Mouse (Mus musculus): Measurements from ENCODE around the gene Khsrp.

Gene Khsrp

DNA sequence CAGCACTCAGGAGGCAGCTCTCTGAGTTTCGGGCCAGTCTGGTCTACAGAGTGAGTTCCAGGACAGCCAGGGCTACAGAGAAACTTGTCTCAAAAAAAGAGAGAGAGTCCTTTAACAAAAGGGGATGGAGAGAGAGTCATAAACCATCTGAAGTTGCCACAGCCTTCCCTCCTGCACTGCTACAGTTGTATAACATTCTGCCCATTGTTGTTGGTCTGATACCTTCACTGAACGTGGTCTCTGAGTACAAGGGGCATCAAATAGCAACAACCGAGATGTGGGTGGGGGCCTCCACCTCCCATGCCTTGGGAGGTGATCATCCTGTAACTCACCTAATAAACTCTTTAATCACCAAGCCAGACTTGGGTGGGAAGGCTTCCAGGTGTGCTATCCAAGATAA, 45.7 kb downstream of the Khsrp start:
- DNase-seq = no peak

DNA sequence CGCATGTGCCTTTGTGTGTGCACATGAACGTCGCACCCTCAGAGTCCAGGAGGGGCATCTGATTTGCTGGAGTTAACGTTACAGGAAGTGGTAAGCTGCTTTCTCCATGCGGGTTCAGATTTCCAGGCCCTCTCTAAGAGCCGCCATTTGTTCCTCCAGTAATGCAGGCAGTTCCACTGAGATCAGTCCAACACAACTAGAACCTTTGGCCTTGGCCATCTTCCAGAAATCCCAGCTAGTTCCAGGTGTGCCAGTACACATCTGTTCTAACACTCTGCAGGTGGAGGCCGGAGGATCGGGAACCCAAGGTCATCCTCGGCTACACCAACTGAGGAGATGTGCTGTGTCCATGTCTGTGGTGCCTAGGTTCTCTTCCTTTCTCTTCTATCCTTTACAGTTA, 46.4 kb downstream of the Khsrp start:
- DNase-seq = no peak

DNA sequence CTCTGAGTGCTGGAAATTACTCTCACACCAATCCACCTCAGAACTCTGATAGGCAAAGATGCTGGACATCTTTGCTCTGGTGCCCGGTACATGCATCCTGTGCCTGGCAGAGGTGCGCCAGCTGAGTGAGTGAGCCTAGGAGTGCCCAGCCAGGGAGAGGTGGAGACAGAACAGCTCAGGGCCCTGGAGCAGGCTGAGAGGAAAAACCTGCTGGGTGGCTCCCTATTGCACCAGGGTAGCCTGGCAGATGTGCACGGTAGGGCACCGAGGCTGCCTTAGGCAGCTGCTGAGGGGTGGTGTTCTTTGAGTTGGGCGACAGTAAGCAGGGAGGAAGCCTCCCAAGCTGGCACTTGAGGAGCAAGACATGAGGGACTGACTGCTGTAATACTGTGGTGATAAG, 49.3 kb downstream of the Khsrp start, which contains the start of gene Acer1:
Gene Acer1, minus strand, starts transcription at position 114 of the 400 bp plus-strand sequence.
- DNase-seq = no peak

DNA sequence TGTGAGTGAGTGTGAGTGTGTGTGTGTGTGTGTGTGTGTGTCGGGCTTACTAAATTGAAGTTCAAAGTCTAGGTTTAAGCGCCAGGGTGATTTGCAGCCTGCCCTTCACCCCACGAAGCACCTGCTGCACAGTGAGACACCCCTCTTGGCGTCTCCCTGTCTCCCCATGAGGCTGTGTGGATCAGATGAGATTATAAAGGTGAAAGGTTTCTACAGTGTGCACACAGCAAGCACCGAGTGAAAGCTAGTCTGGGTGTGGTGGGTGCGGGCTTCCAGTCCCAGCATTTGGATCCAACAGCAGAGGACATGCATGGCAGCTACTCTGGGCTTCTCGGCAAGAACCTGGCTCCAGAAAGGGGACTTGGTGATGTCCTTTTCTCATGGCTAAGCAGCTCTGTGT, 50.3 kb downstream of the Khsrp start:
- no peak for DNase-seq

DNA sequence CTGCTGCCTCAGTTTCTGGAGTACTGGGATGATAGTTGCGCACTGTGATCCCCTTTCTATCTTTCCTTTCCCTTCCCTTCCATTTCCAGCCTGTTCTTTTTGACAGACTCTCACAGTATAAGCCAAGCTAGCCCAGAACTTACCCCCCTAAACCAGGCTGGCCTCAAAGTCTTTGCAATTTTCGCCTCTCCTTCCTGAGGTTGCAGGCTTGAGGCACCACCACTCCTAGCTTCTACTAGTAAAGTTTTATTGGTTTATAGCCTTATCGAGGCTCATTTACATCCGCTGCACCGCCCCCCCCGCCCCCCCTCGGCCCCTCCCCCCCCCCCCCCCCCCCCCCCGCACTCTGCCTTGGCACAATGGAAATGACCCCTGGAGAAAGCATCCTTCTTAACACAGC, 51.8 kb downstream of the Khsrp start:
- DNase-seq = no peak

DNA sequence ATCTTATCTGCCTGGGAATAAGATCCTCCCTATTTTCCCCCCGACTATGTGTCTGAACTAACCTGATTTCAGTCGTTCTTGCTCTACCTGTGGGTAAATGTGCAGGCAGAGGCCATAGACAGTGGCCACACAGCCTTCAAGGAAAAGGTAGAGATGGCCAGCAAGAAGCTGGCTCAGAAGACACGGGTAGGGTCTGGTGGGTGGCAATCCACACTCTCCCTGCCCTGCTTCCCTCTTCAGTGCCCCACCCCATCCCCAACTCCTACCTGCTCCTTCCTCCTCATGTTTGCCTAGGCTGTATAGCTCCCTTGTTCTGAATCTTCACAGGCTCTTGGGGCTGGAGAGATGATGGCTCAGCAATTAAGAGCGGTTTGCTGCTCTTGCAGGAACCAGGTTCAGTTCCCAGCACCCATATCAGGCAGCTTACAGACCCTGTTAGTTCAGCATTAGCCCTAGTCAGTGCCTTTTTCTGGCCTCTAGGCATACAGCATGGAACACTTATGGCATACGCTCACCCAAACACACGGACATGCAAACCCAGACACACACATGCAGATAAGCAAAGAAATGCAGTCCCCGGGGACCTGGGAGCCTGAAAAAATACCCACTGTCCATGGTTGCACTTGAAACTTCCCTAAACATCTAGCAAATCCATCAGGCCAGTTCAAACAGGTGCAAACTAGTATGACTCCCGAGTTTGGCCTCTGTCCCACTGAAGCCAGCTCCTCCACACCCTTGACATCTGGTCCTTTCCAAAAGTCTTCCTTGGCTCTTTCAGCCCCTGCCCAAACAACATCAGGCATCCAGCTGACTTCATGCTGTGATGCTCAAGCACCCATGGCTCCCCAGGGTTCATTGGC, 54.6 kb downstream of the Khsrp start:
- DNase-seq = no peak

DNA sequence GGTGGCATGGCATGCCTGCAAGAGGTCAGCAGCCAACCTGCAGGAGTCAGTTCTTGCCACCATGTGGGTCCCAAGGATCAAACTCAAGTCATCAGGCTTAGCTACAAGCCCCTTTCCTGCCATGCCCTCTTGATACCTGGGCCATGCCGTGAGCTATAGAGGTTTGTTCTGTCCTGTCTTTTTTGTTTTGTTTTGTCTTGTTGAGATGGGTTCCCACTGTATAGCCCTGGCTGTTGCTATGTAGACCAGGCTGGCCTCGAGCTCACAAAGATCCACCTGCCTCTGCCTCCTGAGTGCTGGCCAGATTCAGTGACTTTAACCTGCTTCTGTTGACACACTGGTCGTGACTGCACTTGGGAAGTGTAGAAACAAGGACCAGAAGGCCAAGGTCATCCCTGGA, 55.9 kb downstream of the Khsrp start:
- DNase-seq = no peak

DNA sequence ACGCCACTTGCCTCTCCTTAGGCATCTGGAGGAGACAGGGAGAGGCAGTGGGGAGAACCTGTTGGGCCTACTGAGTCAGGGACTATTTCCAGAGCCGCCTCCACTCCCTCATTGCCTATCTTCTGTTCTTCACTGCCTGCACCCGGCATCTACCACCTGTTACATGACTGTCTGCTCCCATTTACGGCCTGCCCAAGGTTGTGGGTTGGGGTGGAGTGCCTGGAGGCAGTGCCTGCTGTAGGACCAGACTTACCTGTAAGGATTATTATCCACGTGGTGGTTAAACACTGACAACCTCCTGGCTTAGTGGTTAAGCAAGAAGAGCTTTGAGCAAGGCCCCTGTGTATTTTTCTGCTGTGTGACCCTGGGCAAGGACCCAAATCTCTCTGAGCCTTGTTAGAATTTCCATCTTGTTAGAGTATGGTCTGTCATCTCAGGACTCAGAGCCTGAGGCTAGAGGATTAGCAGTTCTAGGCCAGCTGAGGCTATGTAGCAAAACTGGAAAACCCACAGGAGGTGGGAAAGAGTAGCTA, 56.5 kb downstream of the Khsrp start:
- DNase-seq = no peak

DNA sequence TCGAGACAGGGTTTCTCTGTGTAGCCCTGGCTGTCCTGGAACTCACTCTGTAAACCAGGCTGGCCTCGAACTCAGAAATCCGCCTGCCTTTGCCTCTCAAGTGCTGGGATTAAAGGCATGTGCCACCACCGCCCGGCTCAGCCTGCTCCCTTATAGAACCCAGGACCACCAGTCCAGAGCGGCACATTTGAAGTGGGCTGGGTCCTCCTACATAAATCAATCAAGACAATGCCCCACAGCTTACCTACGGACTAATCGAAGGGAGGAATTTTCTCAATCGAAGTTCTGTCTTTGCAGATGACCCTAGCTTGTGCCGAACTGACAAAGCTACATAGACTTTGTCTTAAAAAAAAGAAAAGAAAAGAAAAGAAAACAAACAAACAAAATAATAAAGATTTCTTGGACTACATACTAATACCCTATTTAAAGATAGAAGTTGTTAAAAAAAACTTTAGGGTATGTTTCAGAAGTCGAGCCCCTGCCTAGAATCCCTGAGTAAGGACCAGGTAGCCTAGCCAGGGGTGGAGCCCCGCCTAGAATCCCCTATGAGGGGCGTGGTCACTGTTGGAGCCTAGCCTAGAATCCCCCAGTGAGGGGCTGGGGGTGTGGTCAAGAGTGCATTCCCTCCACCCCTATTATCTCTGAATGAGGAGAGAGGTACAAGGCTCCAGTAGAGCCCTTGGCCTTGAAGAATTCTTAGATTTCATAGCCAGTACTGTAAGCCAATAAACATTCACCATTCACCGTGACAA, 57.2 kb downstream of the Khsrp start:
- peak; percentile 33 for DNase-seq
